Mouse (Mus musculus) urinary bladder, postnatal 36 days (tissue): Measurements from ENCODE around the gene Kcnk1.

Experiments used
- DNase-seq, 2 experiments: peaks; one replicate each; pipeline ENCODE4 v3.0.0; 2022; ENCODE audit warnings: low spot score in 2 of 2, mixed read lengths in 1 of 2

Gene Kcnk1

DNA sequence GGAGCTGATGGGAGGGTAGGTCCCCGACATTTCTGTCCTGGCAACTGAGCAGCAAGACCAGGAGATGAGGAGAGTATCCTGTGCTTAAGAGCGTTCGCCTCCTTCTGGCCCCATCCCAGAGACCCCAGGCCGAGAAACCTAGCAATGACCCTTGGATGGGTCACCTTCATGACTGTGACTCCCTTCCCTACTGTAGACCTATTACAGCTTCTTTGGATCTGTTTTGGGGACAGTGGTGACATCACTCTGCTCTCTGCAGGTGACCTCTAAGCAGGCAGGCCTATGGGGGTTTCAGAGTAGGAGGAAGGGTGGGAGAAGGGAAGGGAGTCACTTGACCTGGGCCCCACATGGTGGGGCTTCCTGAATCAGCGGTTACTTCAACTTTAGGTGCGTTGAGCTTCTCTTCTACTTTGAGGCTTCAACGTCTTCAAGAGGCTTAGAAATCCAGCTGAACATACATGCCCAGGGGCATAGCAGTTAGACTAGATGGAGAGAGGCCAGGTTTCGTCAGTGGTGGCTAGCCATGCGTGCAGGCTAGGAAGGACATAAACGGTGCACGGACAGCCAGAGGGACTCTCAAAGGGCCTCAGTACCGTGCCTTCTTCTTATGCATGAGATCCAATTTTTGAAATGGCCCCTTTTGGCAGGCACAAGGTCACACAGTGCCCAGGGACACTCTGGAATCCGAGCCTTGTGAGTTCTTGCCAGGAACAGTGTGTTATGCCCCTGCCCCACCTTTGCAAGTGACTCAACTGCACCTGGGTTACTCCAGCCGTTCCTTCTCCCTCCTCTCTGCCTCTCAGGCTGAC is 1.3 kb downstream of the Kcnk1 start:
- DNase-seq = peak in 1 of 2 experiments; percentile 44

DNA sequence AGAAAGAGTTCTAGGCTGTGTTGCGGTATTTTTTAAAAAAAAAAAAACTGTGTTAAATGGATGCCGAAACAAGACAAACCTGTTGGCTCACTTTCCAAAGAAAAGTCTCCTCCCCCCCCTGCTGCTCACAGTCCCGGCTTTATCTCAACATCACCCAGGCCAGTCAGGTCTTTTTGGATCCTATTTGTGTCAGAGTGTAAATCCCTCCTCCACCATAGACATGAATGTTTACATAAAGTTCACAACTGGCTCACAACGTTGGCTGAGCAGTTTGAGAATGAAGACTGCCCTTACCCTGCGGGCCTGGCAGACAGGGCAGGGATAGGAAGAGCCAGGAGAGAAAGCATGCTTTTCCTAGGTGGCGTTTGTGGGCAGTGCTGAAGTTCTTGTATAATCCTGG is 2.0 kb downstream of the Kcnk1 start:
- DNase-seq = peak; percentile 44 to 50

DNA sequence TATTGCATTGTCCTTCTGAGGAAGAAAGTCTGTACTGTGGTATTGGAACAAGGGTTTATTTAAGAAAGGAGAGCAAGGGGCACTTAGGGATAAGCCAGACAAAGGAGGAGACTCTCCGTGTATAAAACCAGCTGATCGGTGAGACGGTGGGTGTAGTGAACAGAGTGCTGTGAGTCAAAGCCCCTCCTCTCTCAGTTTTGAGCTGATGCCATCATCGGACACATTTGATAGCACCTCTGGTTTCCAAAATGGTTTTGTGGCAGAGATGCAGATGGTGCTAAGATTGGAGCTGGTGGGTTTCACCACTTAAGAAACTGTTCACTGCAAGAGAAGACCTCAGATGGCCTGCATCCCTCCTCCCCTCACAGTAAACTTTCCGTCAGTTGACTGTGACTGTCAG is 2.6 kb downstream of the Kcnk1 start:
- DNase-seq = no peak

DNA sequence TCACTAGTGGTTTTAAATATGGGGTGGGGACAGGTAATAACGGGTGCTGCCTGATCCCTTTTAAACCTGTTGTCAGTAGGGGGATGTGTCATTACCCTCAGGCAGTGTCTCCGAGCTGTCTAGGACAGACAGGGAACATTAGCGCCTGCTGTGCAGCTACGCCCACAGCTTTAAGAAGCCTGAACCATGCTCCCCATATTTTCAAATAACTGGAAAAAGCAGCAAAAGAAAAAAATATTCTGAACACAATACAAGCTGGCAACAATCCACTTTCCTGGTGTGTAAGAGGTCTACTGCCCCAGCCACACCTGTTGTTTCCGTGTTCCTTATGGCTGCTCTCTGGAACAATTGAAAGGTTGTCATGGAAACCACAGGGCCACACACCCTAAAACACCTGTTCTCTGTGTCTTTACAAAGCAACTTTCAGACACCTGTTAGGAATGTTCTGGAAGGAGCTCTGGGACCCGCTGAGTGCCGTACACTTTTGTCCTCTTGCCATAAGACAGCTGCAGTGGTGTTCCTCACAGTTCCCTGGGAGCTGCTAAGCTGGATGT is 4.9 kb downstream of the Kcnk1 start:
- no peak for DNase-seq

DNA sequence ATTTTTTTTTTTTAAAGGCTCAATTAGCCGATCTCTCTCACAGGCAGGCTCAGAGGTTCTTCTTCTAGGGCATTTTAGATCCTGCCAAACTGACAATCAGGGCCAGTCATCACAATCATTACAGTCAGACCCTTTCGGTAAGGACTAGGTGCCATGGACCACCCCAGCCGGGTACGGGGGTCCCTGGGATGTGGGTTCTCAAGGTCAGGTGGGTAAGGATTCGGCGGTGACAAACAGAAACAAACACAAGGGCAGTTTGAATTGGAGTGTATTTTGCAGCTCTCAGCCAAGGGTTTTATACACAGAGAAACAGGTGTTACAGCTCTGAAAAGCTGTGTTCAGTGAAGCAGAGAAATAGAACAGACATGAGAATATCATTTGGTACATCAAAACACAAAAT is 8.6 kb downstream of the Kcnk1 start:
- no peak for DNase-seq

DNA sequence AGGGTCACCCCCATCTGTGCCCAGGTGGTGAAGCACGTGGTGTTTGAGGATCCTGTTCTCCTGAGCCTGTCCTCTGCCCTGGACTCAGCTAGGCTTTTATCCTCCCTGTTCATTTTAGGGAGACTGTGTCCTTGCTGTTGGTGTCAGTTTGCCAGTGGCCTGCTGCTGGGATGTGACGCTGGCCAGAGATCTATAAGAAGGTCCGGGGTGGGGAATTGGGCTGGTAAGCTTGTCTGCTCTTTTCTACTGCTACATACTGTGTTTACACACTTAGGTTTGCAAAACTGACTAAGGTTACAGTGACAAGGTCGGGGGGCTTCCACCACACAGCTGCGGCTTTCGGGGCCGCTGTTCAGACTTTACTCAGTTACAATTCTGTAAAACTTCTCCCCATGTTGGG is 10.0 kb downstream of the Kcnk1 start:
- no peak for DNase-seq

DNA sequence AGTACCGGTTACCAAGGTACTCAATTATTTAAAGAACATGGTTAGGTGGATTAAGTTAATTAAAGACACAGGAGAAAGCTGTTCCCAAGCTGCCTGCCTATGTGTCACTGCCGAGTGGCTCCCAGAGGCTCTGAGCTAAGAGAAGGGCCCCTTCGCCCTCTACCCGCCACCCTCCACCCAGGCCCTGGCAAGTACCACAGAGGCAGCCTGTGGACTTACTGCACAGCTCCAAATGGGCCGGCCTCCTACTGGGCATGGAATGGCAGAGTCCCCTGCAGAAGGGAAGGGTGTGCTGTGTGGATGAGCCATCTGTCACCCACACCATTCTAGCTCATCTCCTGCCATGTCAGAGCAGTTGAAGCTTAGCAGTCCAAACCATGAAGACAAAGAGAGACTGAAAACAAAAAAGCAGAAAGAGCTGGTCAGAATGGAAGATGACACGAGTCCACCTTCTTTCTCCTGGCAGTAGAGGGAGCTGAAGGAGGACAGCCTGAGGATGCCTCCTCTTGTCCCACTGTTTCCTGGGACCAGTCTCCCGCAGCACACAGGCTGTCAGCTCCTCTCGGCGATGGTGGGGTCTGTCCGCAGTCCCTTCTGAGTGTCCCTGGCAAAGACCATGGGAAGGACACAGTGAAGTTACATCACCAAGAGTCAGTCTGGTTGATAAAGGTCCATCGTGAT is 11.5 kb downstream of the Kcnk1 start:
- DNase-seq = no peak

DNA sequence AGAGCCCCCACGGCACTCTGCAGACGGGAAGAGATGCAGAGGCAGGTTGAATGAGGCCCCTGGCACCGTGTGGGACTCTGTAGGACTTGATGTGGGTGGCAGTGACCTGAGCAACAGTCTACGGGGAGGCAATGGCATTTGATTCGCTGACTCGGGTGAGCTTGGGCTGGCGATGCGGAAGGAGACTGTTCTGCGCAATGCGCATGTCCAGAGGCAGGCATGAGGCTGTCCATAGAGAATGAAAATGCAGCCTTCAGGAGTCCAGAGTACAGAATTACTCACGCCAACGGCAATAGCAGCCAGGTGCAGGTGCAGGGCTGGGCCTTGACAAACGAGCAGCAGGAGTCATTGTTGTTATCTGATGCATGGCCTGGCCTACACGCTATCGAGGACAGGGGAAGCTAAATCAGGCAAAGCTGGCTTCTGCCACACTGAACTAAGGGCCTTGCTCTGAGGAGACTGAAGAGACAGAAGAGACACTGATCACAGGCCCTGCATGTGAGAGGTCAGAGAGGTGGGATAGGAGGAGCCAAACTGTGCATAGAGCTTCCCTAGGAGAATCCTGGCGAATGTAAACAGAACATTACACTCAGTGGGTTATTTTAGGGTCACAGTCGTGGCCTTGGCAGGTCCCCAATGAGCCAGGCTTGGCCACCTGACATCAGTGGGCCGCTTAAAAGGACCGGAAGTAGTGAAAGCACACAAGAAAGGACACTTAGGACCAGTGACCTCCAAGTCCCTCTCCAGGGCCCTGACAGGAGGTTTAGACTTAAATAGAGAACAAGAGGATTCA is 12.8 kb downstream of the Kcnk1 start:
- DNase-seq = no peak

DNA sequence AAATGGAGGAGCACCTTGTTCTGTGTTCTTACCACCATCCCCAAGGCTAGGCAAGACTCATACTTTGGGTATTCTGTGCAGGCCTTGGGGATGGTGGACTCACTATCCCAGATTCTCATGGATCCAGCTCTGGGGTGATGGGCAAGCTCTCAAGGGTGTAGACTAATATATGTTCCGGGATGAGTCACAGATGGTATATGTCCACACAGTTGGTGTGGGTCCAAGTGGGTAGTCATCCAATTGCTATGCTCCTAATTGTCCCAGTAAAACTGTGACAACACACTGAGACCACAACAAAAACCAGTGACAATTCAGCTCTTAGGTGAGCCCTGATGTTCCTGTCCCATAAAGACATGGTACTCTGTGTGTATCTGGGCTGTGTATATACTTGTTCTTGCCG is 14.0 kb downstream of the Kcnk1 start:
- no peak for DNase-seq

DNA sequence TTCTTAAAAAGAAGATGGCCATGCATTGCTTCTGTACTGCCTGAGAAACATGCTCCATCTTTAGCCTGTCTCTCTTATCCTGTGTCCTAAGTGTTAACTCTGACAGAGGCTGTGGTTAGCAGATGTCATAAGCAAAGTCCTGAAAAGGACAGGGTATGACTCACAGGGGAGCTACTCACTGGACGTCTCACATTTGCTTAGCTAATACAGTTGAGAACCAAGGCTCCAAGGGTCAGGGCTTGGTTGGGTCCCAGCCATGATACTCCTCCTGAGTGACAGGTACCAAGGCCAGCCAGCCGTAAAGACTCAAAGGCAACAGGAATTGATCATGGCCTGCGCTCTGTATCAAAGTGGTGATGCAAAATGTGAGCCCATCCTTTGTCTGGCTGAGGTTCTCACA is 15.9 kb downstream of the Kcnk1 start:
- no peak for DNase-seq

DNA sequence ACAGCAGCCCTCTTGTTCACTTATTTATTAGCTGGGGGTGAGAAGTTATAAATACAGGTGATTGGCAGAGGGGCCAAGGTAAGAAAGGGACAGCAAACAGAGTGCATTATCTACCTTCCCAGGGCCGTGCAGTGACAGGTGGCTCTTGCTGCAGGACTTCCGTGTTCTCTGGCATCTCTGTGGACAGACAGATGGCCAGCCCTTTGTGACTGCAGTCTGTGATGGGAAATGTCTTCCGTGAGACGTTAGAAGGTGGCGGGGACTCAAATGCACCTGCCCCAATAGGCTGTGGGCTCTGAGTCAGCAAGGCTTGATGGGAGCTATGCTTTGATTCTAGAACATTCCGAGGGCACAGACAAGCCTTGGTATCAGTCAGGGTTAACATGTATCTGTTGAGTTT is 17.4 kb downstream of the Kcnk1 start:
- no peak for DNase-seq

DNA sequence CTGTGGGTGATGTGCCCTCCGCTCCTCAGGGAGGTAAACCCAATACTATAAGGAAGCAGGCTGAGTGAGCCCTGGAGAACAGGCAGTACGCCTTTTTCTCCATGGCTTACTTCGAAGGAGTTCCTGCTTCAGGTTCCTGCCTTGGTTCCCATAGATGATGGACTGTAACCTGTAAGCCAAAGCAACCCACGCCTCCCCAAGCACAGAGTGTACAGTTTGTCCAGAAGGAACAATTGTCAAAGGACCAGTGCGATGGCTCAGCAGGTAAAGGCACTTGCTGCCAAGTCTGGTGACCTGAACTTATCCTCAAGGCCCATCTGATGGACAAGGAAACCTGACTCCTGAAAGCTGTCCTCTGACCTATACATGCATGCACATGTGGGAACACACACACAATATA is 18.7 kb downstream of the Kcnk1 start:
- no peak for DNase-seq

DNA sequence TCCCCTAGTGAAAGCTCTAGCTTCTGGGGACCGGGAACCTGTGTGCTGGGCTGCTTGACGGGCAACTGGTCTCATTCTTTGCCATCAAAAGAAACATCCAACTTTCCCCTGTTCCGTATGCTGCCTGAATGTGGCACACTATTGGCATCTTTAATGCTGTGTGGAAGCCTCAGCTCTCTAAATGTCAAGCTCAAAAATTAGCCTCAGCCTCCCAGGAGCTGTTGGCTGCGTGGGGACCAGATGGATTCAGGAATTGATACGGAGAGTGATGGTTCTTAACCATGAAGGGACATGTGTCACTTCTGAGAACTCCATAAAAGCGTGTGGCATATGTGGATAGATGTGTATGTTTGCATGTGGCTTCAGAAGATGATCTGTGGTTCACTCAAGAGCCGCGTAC is 27.0 kb downstream of the Kcnk1 start:
- no peak for DNase-seq

DNA sequence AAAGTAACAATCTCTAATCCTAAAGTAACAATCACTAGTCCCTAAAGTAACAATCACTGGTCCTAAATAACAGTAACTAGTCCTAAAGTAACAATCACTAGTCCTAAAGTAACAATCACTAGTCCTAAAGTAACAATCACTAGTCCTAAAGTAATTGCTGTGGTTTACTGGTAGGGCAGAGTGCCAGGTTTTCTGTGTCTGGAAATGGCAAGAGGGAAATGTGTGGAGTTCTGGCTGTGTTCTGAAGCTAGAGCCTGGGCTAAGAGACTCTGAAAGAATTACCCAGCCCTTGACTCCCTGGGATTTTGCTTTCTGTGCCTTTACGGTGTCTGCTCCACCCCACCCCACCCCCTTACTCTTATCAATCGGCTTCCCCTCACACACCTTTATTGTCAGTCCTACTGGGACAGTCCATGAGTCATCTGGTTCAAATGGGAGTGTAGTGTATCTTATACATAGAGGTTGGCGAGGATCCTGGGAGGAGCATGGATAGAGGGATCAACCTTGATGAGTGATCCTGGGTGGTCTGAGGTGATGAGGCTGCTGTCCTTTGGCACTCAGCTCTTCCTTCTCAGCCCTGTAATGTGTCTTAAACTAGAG is 28.8 kb downstream of the Kcnk1 start:
- no peak for DNase-seq

DNA sequence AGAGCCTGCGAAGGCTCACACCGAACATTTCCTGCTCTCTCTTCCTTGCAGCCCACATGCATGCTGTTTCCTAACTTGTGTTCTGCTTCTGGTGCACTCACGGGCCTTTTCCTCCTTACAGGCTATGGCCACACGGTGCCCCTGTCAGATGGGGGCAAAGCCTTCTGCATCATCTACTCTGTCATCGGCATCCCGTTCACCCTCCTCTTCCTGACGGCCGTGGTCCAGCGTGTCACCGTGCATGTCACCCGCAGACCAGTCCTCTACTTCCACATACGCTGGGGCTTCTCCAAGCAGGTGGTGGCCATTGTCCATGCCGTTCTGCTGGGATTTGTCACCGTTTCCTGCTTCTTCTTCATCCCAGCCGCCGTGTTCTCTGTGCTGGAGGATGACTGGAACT is 29.9 kb downstream of the Kcnk1 start:
- DNase-seq = no peak

DNA sequence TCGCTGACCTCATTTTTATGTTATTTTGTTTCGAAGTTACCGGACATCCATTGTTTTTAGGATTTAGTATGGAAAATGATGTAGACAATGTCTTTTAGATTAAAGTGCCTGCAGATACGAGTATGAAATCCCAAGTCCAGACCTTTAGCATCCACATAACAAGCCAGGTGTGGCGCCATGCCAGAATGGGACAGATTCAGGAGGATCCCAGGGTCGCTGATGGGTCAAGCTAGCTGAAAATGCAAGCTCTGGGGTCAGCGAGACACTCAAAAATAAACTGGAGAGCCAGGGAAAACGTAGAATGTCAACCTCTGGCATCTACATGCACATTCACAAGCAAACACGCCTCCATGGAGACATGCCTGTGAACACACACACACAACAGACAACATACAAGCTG is 31.2 kb downstream of the Kcnk1 start:
- DNase-seq = no peak

DNA sequence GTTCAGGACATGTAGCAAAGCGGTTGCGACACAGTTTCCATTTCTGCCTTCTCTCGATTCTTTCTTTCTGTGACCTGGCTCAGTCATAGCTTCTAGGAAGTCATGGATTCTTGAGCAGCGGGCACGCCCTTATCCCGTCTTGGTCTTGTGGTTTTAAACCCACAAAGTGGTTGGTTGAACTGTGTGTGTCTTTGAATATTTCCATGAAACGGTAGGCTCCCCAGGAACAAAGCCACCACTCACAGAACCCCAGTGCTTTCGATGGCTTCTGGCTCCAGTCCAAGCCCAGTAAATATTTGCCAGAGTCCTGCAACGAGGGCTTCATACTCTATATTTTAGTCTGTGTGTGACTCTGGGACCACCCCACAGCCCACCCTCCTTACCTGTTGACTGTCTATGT is 31.6 kb downstream of the Kcnk1 start:
- DNase-seq = no peak

DNA sequence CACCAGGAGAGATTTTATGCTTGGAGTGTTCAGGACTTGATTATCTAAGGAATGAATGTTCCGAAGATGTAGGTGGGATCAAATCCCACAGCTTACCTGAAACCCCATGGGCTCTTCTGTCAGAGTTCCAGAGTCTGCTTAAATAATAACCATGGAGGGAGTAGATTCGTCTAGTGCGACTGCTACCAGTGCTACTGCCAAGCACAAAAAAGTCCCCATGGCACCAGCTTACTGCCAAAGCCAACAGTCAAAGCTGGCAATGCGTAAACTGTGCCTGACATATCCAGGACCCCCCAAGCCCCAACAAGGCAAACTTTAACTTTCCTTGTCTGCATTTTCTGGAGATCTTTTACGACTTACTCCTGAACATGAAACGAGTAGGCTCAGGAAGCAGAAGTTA is 32.5 kb downstream of the Kcnk1 start:
- no peak for DNase-seq

DNA sequence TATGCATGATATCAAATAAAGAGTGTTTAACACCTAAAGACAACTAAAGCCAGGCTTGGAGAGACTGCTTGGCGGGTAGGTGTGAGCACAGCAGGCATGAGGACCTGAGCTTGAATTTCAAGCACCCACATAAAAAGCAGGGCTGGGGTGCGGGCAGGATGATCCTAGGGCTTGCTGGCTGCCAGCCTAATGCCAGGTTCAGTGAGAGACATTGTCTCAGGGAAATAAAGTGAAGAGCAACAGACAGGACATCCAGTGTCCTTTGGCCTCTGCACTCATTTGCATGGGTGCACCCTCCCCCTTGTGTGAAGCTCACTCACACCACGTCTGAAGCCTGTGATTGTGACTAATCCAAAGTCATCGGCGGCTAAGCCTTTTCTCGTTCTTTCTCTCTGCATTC is 34.0 kb downstream of the Kcnk1 start:
- DNase-seq = no peak

DNA sequence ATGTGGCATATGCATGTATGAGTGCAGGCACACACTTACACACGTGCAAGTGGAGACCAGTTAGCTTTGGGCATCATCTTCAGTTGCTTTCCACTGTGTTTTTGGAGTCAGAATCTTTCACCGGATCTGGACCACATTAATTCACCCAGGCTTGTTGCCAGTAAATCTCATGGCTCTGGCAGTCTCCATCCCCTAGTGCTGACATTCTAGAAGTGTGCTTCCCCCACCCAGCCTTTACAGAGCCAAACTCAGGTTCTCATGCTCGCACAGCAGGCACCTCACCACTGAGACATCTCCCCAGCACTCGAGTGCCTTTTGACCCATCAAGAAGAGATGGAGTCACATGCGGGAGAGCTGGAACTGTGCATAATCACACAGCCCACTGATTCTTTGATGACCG is 37.8 kb downstream of the Kcnk1 start:
- DNase-seq = no peak

DNA sequence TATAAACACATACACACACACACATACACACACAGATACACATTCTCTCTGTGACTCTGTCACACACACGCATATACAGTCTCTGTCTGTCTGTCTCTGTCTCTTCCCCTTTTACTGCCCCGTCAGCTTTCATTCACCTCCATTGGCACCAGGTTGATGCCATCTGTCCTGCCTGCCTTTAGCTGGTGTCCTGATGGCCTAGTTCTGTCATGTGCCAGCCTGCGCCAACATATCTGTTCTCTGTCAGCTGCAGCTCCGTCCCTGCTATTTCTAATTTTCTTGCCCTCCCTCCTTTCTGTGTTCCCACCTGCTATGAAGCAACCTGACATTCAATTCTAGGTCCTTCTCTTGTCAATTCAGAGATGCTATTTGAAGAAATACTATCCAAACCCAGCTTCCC is 40.1 kb downstream of the Kcnk1 start:
- no peak for DNase-seq

DNA sequence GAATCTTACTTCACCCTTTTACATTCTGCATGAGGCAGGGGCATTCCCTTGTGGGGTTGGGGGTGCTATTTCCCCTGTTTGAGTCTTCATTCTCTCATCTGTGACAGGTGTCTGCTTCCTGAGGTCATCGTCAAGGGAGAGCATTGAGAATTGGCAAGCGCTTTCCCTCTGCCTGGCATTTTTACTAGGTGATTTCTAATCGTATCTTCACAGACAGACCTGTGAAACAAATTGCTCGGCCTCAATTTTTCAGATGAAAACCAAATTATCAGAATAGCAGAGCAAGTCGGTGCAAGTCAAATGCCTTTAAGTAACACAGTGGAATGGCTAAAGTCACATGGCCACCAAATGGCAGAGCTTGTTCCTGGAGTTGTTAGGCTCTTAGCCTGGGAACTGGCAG is 41.4 kb downstream of the Kcnk1 start:
- DNase-seq = no peak
